25 mouse cellular contexts compared by ENCODE assay signal in the genomic region with DNA sequence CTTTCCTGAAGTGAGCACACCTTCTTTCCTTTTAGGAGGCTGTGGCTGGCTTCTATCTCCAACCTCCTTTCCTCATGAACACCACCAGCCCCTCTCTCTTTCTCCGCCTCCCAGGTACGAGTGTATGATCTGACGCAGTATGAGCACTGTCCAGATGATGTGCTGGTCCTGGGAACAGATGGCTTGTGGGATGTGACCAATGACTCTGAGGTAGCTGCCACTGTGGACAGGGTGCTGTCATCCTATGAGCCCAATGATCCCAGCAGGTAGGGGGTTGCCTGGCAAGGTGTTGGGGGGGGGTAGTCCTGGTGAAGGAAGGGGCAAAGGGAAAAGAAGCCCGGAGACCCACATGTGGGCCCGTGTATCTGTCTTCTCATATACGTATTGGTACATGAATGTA. TPM values are rescaled to one million over a fixed set of nuclear protein-coding genes. Genes with fewer than 3 reads are reported as not detected.
A peak's percentile ranks its signal among the peaks of the same experiment; 100 is the strongest.
DNase-seq lines count a peak whose midpoint lies in the region; ATAC-seq and TF ChIP-seq lines count a peak whose summit lies in the region.
"Had no signal": no experiment of that assay in that cellular context is flagged by ENCODE, and none has a peak within 500 bp of the region (broad histone marks: within the 10 kb centered on the region; RNA-seq: fewer than 3 reads in every experiment).

No protein-coding gene starts in this region.

- intact Hi-C loops in heart, postnatal 25 days (cut with DNase I) = loop anchor here (5.0 kb wide), 1 partner anchor 272 kb away; no protein-coding TSS in a partner anchor

- no peak for TF ChIP-seq CTCF in E14TG2a.4 (conservative IDR thresholded peaks at IDR 0.05; ENCODE audit: low read length)

- 92% methylated on average over 6 of the region's 6 CpGs for WGBS in midbrain, embryonic 11.5 days
- WGBS in midbrain, embryonic 13.5 days = 91% methylated on average over 6 of the region's 6 CpGs
- 95% methylated on average over 6 of the region's 6 CpGs for WGBS in hindbrain, embryonic 14.5 days

- no peaks in the 10 kb centered on the region for H3K36me3 ChIP-seq in midbrain, embryonic 11.5 days (ENCODE audit: control insufficient read depth, insufficient read depth, low read length)
- H3K36me3 ChIP-seq in midbrain, embryonic 13.5 days = no peaks in the 10 kb centered on the region
- H3K36me3 ChIP-seq in E14TG2a.4 (ENCODE audit: insufficient read depth, low read length) = peaks cover 36% of the 10 kb centered on the region
- no peaks in the 10 kb centered on the region for H3K36me3 ChIP-seq in hindbrain, embryonic 14.5 days (replicated peaks; ENCODE audit: control insufficient read depth, insufficient read depth)
- H3K36me3 ChIP-seq: G1E had no signal

- H3K4me1 ChIP-seq in midbrain, embryonic 11.5 days (ENCODE audit: control insufficient read depth, insufficient read depth, low read length) = peaks cover 22% of the 10 kb centered on the region
- peaks cover 35% of the 10 kb centered on the region for H3K4me1 ChIP-seq in midbrain, embryonic 13.5 days (replicated peaks)
- H3K4me1 ChIP-seq in E14TG2a.4 (replicated peaks; ENCODE audit: low read depth, low read length) = peaks cover 77% of the 10 kb centered on the region
- H3K4me1 ChIP-seq in hindbrain, embryonic 14.5 days (replicated peaks; ENCODE audit: control insufficient read depth, insufficient read depth, low read length) = peaks cover 27% of the 10 kb centered on the region

- peaks cover 50% of the 10 kb centered on the region for H3K27me3 ChIP-seq in midbrain, embryonic 11.5 days (ENCODE audit: control insufficient read depth, insufficient read depth, low read length)
- peaks cover 88% of the 10 kb centered on the region for H3K27me3 ChIP-seq in midbrain, embryonic 13.5 days
- H3K27me3 ChIP-seq in E14TG2a.4 (ENCODE audit: insufficient read depth, low read length) = 0 out of 2 replicates have a peak, but pooled peaks cover 2% of the 10 kb centered on the region
- H3K27me3 ChIP-seq in hindbrain, embryonic 14.5 days (ENCODE audit: control insufficient read depth, insufficient read depth, low read length) = peaks cover 56% of the 10 kb centered on the region
- H3K27me3 ChIP-seq: CH12.LX, Patski had no signal

- no peak overlapping the region for H3K27ac ChIP-seq in midbrain, embryonic 11.5 days (ENCODE audit: low read depth, low read length)
- H3K27ac ChIP-seq in midbrain, embryonic 13.5 days = no peak overlapping the region
- H3K27ac ChIP-seq in hindbrain, embryonic 14.5 days = no peak overlapping the region

- H3K4me3 ChIP-seq in midbrain, embryonic 11.5 days (ENCODE audit: low read depth, low read length) = no peak overlapping the region
- H3K4me3 ChIP-seq in midbrain, embryonic 13.5 days (replicated peaks) = no peak overlapping the region
- H3K4me3 ChIP-seq in E14TG2a.4 (replicated peaks; ENCODE audit: low read length) = peak overlapping the region; percentile 95
- H3K4me3 ChIP-seq in hindbrain, embryonic 14.5 days (replicated peaks; ENCODE audit: low read length) = no peak overlapping the region

- no peak overlapping the region for H3K4me2 ChIP-seq in midbrain, embryonic 11.5 days
- H3K4me2 ChIP-seq in midbrain, embryonic 13.5 days (replicated peaks) = no peak overlapping the region
- H3K4me2 ChIP-seq in hindbrain, embryonic 14.5 days (replicated peaks) = no peak overlapping the region

- ATAC-seq in midbrain, embryonic 11.5 days (ENCODE audit: low FRiP score) = no peak
- ATAC-seq in midbrain, embryonic 13.5 days = no peak
- no peak for ATAC-seq in hindbrain, embryonic 14.5 days (ENCODE audit: low FRiP score)
- ATAC-seq in erythroid progenitor cell, adult 5-6 weeks (replicated peaks; ENCODE audit: low FRiP score, poor library complexity, severe bottlenecking) = no peak
- ATAC-seq: activated CD4-positive, CD25-positive, alpha-beta regulatory T cell, adult 4 months; CD4-positive, CD25-positive, alpha-beta regulatory T cell, adult 4 months; Patski had no signal

- DNase-seq in heart, adult 11 months = peak; percentile 90
- no peak for DNase-seq in heart, postnatal 25 days (ENCODE audit: low spot score)
- DNase-seq in midbrain, embryonic 11.5 days (ENCODE audit: low spot score, missing footprints) = peak; percentile 60
- peak; percentile 9 for DNase-seq in induced T-regulatory cell, adult 2 months (ENCODE audit: low read depth)
- no peak for DNase-seq in hindbrain, embryonic 14.5 days (ENCODE audit: low spot score)
- DNase-seq: adrenal gland, adult 2 months; adrenal gland, adult 8-10 months; adrenal gland, postnatal 10 days; adrenal gland, postnatal 14 days; adrenal gland, postnatal 25 days; adrenal gland, postnatal 36 days; B cell, adult 2 months; cerebellum, adult 11 months; cerebellum, adult 11-12 months; cerebellum, adult 18-20 months had no signal

- H3K9ac ChIP-seq in midbrain, embryonic 11.5 days (ENCODE audit: low read length) = no peak overlapping the region
- H3K9ac ChIP-seq in midbrain, embryonic 13.5 days (replicated peaks) = no peak overlapping the region
- H3K9ac ChIP-seq in hindbrain, embryonic 14.5 days = no peak overlapping the region

- H3K9me3 ChIP-seq in midbrain, embryonic 11.5 days (ENCODE audit: control insufficient read depth, low read length) = no peaks in the 10 kb centered on the region
- H3K9me3 ChIP-seq in midbrain, embryonic 13.5 days = no peaks in the 10 kb centered on the region
- no peaks in the 10 kb centered on the region for H3K9me3 ChIP-seq in E14TG2a.4 (ENCODE audit: low read length)
- H3K9me3 ChIP-seq in hindbrain, embryonic 14.5 days (ENCODE audit: control insufficient read depth, low read length) = no peaks in the 10 kb centered on the region
- H3K9me3 ChIP-seq: G1E had no signal

RNA-seq across cellular contexts. Expression of a gene that starts 2.9 kb away (rescaled TPM):
- 100 to 1,000 TPM in 1 of 2 experiments, 10 to 100 TPM in 1; 96.9 to 108 TPM for total RNA-seq in heart, postnatal 25 days (2021)
- polyA plus RNA-seq in midbrain, embryonic 11.5 days (2014; fragmentation: Nextera tagmentation; extraction: Ambion mirVana) = 78.2 and 82.0 TPM in 2 replicates
- polyA plus RNA-seq in midbrain, embryonic 13.5 days (2015; fragmentation: Nextera tagmentation; extraction: Ambion mirVana) = 39.7 and 43.2 TPM in 2 replicates
- 57.7 and 59.6 TPM in 2 replicates for polyA plus RNA-seq in hindbrain, embryonic 14.5 days (2014; fragmentation: Nextera tagmentation; extraction: Ambion mirVana)
- total RNA-seq in erythroid progenitor cell, adult 5-6 weeks (2015; ENCODE audit: low replicate concordance) = not detected in 2 replicates
- total RNA-seq in erythroid progenitor cell, adult 5-6 weeks (2017; ENCODE audit: low replicate concordance) = 3.9 TPM in 1 of 2 replicates, not detected in the other
- total RNA-seq: MEL had no signal

RNA-seq across cellular contexts. Expression of a gene that starts 3.6 kb away (rescaled TPM):
- 1 to 10 TPM; 2.5 to 3.0 TPM for total RNA-seq in heart, postnatal 25 days (2021)
- polyA plus RNA-seq in midbrain, embryonic 11.5 days (2014; fragmentation: Nextera tagmentation; extraction: Ambion mirVana) = not detected in 2 replicates
- polyA plus RNA-seq in midbrain, embryonic 13.5 days (2015; fragmentation: Nextera tagmentation; extraction: Ambion mirVana) = not detected in 2 replicates
- polyA plus RNA-seq in hindbrain, embryonic 14.5 days (2014; fragmentation: Nextera tagmentation; extraction: Ambion mirVana) = 0.04 and 0.07 TPM in 2 replicates
- not detected in 2 replicates for total RNA-seq in erythroid progenitor cell, adult 5-6 weeks (2015; ENCODE audit: low replicate concordance)
- total RNA-seq in erythroid progenitor cell, adult 5-6 weeks (2017; ENCODE audit: low replicate concordance) = not detected in 2 replicates
- total RNA-seq: MEL had no signal
- polyA plus RNA-seq: C2C12, G1E had no signal

RNA-seq across cellular contexts. Expression of a gene that starts 4.4 kb away (rescaled TPM):
- 10 to 100 TPM; 22.4 to 26.6 TPM for total RNA-seq in heart, postnatal 25 days (2021)
- 0.44 and 0.97 TPM in 2 replicates for polyA plus RNA-seq in midbrain, embryonic 11.5 days (2014; fragmentation: Nextera tagmentation; extraction: Ambion mirVana)
- polyA plus RNA-seq in midbrain, embryonic 13.5 days (2015; fragmentation: Nextera tagmentation; extraction: Ambion mirVana) = 0.30 and 0.77 TPM in 2 replicates
- 0.59 and 1.3 TPM in 2 replicates for polyA plus RNA-seq in hindbrain, embryonic 14.5 days (2014; fragmentation: Nextera tagmentation; extraction: Ambion mirVana)
- total RNA-seq in erythroid progenitor cell, adult 5-6 weeks (2015; ENCODE audit: low replicate concordance) = not detected in 2 replicates
- not detected in 2 replicates for total RNA-seq in erythroid progenitor cell, adult 5-6 weeks (2017; ENCODE audit: low replicate concordance)
- total RNA-seq: G1E had no signal

RNA-seq across cellular contexts. Expression of a gene that starts 33.1 kb away (rescaled TPM):
- total RNA-seq in heart, postnatal 25 days (2021) = 1 to 10 TPM; 6.2 to 6.3 TPM
- 9.5 and 9.9 TPM in 2 replicates for polyA plus RNA-seq in midbrain, embryonic 11.5 days (2014; fragmentation: Nextera tagmentation; extraction: Ambion mirVana)
- polyA plus RNA-seq in midbrain, embryonic 13.5 days (2015; fragmentation: Nextera tagmentation; extraction: Ambion mirVana) = 6.2 and 8.7 TPM in 2 replicates
- 6.8 and 7.8 TPM in 2 replicates for polyA plus RNA-seq in hindbrain, embryonic 14.5 days (2014; fragmentation: Nextera tagmentation; extraction: Ambion mirVana)
- 2.1 and 2.9 TPM in 2 replicates for total RNA-seq in erythroid progenitor cell, adult 5-6 weeks (2015; ENCODE audit: low replicate concordance)
- 0.64 and 3.6 TPM in 2 replicates for total RNA-seq in erythroid progenitor cell, adult 5-6 weeks (2017; ENCODE audit: low replicate concordance)

Comparison
In these comparisons a context has a peak if more than half of its experiments do, and no peak if none do; other contexts are left out.
1. DNase-seq: peak in heart, adult 11 months (single experiment), midbrain, embryonic 11.5 days (single experiment) and induced T-regulatory cell, adult 2 months (single experiment); none in heart, postnatal 25 days (single experiment) and hindbrain, embryonic 14.5 days (single experiment).